Mouse (Mus musculus) CD4-positive, CD25-positive, alpha-beta regulatory T cell, adult 9 weeks (primary cell): ENCODE results near the gene Ercc4. TPM values are rescaled to one million over a fixed set of nuclear protein-coding genes. Genes with fewer than 3 reads are reported as not detected.

Source experiments
- polyA plus RNA-seq: library from polyadenylated mRNA; unstranded; fragments of 100-300 nt; shearing (Covaris generic); gene quantifications from one replicate; pipeline ENCODE4 v1.2.1, GENCODE M21; 2017

Ercc4 gene
- polyA plus RNA-seq, result 40.6 TPM

DNA sequence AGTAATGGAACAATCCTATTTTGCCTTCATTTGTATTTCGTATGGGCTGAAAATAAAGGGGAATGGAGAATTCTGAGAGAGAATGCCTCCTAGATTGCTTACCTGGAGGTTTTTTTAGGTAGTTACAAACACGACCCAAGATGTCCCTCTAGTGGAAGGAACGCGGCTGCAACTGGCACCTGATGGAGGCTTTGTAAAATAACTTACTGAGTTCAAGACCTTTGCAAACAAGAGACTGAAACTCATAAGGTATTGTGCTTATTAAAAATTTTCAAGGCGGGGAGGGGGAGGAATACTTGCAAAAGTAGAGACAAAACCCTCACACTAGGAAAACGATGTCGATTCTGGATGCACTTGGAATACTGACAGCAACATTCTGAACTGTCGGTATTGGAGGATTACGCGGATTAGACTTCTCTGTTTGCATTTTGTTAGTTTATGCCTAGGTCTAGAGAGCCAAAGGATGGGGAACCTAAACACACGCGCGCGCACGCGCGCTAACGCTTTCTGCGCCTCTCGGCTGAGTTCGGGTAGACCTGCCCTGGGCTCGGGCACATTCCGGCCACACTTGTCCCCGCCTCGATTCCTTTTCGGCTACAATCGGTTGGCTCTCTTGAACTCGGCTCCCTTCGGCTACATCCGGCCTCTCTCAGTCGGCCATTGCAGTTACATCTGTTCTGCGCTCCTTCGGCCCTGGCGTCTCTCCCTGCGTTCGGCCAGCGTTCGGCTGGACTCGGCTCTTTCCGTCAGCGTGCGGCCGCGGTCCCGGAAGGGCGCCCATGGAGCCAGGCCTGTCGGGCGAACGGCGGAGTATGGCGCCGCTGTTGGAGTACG lies at the start of gene Ercc4:
Gene Ercc4, plus strand, starts transcription at position 529 of the 834 bp plus-strand sequence.

Other genes starting within 250 kb of the Ercc4 start
- 17.1 TPM for gene Mrtfb, start 146.8 kb downstream of the Ercc4 start, polyA plus RNA-seq